Mouse (Mus musculus) lung, embryonic 14.5 days (tissue): ENCODE data around the gene Gm20388. TPM values are rescaled to one million over a fixed set of nuclear protein-coding genes. Genes with fewer than 3 reads are reported as not detected.
"Not testable (repeated sequence)": the region's sequence is repeated elsewhere in the genome, so short reads cannot be mapped to it uniquely, and the experiment has no call there.

Experiments used
- ATAC-seq: fragments of 200-750 bp; cut with Nextera tagmentation; 2 replicates; pipeline ENCODE4 v1.8.0; 2017; ENCODE audit warnings: mild to moderate bottlenecking, moderate TSS enrichment, moderate library complexity; ENCODE audit not compliant: insufficient read depth
- DNase-seq: peaks from one replicate; pipeline ENCODE4 v3.0.0-alpha.2; 2015
- H3K27ac ChIP-seq: fragments of 300-500 bp; sonication (generic); 2 replicates; pipeline ENCODE4 v1.5.1; 2014; ENCODE audit warnings: low read depth, mild to moderate bottlenecking, moderate library complexity
- H3K27me3 ChIP-seq: fragments of 300-500 bp; sonication (generic); 2 replicates; pipeline ENCODE4 v1.6.1; 2014; ENCODE audit warnings: low read length, control low read depth; ENCODE audit not compliant: insufficient read depth
- H3K36me3 ChIP-seq: fragments of 300-500 bp; sonication (generic); 2 replicates; pipeline ENCODE4 v1.6.1; 2014; ENCODE audit warnings: control low read depth; ENCODE audit not compliant: insufficient read depth
- H3K4me1 ChIP-seq: fragments of 300-500 bp; sonication (generic); 2 replicates; pipeline ENCODE4 v1.6.1; 2014; ENCODE audit warnings: antibody characterized with exemption, control low read depth; ENCODE audit not compliant: insufficient read depth
- H3K4me2 ChIP-seq: fragments of 300-500 bp; sonication (generic); 2 replicates; pipeline ENCODE4 v1.6.1; 2014; ENCODE audit warnings: mild to moderate bottlenecking
- H3K4me3 ChIP-seq: fragments of 300-500 bp; sonication (generic); 2 replicates; pipeline ENCODE4 v1.5.1; 2014; ENCODE audit warnings: low read depth, low read length
- H3K9ac ChIP-seq: fragments of 300-500 bp; sonication (generic); 2 replicates; pipeline ENCODE4 v1.6.1; 2014
- H3K9me3 ChIP-seq: fragments of 300-500 bp; sonication (generic); 2 replicates; pipeline ENCODE4 v1.6.1; 2016; ENCODE audit warnings: low read depth, low read length, control low read depth
- CTCF ChIP-seq: IDR thresholded peaks from 2 replicates; pipeline ENCODE4 v1.5.1; 2016; ENCODE audit warnings: antibody characterized with exemption, low read depth
- WGBS: fragments of 180-500 bp; shearing (Covaris S2); extraction: QIAGEN DNeasy Blood & Tissue Kit; methylation state at CpG from one replicate; pipeline ENCODE4 v1.1.7; 2014; 5-methylcytosine and 5-hydroxymethylcytosine counted together
- polyA plus RNA-seq: library from polyadenylated mRNA; unstranded; fragments of >200 nt; fragmentation: Nextera tagmentation; extraction: Ambion mirVana; gene quantifications from 2 replicates; pipeline ENCODE4 v1.2.1, GENCODE M21; 2014

The Gm20388 gene
- polyA plus RNA-seq, 1 experiment from 2014 or later: not detected

DNA sequence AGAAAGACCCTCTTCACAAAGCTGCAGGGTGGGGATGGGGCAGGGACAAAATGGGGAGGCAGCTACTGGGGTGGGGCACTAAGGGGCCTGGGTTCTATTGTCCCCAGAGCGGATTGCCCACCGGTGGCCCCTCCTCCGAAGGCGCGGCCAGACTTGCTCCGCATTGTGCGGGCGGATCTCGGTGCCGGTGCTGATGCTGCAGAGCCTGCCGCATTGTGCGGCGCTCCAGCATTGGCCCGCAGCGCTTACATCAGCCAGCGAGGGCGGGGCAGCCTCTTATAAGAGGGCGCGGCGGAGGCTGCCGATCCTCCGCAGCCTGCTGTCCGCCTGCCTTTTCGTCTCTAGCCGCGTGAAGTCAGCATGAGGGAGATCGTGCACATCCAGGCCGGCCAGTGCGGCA, 3500.6 kb downstream of the Gm20388 start, which contains the start of gene Tubb3:
Tubb3 (plus strand) TSS at position 179 of the 400 bp plus-strand sequence.
- Histone ChIP-seq H3K27ac (no peak within 1 kb of the TSS), H3K9me3 (no peaks in the 10 kb centered on the region), H3K9ac (no peak within 1 kb of the TSS), H3K27me3 (peaks cover 59% of the 10 kb centered on the region), H3K36me3 (no peaks in the 10 kb centered on the region), H3K4me3 (peak within 1 kb of the TSS; percentile 24), H3K4me2 (peak within 1 kb of the TSS; percentile 53), H3K4me1 (no peaks in the 10 kb centered on the region)
- peak; percentile 74 for DNase-seq
- under 1% methylated on average over 29 of the region's 29 CpGs for whole genome bisulfite sequencing
- ATAC-seq: peak; percentile 42; the same call in 1 of the 2 replicates
- no peak for TF ChIP-seq CTCF

DNA sequence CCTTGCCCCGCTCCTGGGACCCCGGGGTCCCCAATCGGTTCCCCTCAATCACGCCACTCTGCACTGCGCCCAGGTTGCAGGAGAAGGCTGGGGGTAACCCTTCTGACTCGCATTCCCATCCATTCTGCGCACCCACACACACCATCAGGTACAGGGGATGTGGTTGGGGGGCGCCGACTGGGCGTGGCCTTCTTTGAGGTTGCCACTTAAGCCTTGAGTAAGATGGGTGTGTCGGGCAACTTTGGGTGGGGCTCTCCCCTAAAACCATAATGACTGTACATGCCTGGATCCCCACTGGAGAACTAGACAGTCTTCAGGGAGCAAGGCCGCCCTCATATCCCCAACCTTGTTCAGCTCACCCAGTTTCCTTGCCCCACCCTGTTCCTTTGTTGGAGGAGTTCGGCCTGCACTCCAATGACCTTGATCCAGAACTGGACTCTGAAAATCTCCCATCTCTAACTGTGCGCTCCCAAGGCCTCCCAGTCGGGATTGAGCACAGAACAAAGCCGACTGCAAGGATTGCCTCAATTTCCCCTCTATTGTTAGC, 3501.2 kb downstream of the Gm20388 start:
- 9% methylated on average over 16 of the region's 16 CpGs for WGBS
- Histone ChIP-seq H3K27ac (no peak overlapping the region), H3K9ac (no peak overlapping the region), H3K4me1 (no peaks in the 10 kb centered on the region), H3K27me3 (peaks cover 59% of the 10 kb centered on the region), H3K4me2 (peak overlapping the region; percentile 53), H3K9me3 (no peaks in the 10 kb centered on the region), H3K36me3 (no peaks in the 10 kb centered on the region), H3K4me3 (peak overlapping the region; percentile 24)
- TF ChIP-seq CTCF: no peak
- DNase-seq: no peak
- peak; percentile 10; the same call in 1 of the 2 replicates for ATAC-seq

DNA sequence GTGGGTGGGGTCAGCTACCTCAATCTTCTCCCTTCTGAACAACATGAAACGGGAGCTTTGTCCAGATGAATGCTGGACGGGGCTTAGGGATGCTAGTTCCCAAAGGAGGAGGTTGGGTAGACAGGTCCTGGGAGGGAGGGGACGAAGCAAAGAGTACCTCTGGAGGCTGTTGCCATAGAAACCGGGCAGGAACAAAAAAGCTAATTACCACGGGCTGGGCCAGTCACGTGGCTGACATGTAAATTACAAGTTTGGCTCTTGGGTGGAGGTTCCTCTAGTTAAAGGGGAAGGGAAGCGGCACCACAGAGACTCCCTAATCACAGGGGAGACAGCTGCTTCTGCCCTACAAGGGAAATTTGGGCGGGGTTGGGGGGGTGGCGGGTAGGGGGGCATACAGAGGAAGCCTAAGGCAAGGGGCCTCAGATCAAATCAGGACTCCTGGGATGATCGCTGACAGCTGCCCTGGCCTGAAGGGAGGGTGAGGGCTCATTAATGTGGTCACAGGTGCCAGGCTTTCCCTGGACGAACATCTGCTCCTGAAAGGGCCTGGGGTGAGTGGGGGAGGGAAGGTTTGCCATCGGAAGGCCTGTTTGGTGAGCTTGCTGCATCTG, 3502.0 kb downstream of the Gm20388 start:
- Histone ChIP-seq H3K4me1 (no peaks in the 10 kb centered on the region), H3K4me3 (no peak overlapping the region), H3K9me3 (no peaks in the 10 kb centered on the region), H3K27me3 (peaks cover 59% of the 10 kb centered on the region), H3K4me2 (no peak overlapping the region), H3K27ac (no peak overlapping the region), H3K9ac (no peak overlapping the region), H3K36me3 (no peaks in the 10 kb centered on the region)
- no peak for DNase-seq
- 3% methylated on average over 12 of the region's 12 CpGs for WGBS
- TF ChIP-seq CTCF: no peak
- no peak for ATAC-seq

DNA sequence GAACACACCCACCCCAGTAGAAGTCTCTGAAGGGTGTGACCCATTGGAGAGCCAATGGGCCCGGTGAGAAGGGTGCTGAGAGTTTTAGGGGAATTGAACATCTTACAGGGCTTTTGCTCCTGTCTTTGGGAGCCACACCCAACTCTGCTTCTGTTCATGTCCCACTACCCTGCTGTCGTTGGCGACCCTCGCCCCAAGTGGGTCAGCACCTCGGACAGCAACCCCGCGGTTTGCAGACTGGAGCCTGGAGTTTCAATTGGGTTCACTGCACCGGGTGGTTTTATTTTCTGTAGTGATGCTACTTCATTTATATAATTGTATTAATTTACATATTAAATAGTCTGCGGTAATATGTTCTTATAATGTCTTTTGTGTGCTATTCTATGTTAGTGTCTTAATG, 3503.6 kb downstream of the Gm20388 start:
- Histone ChIP-seq H3K9ac (no peak overlapping the region), H3K4me2 (no peak overlapping the region), H3K36me3 (no peaks in the 10 kb centered on the region), H3K4me1 (no peaks in the 10 kb centered on the region), H3K4me3 (no peak overlapping the region), H3K27ac (no peak overlapping the region), H3K9me3 (no peaks in the 10 kb centered on the region), H3K27me3 (peaks cover 51% of the 10 kb centered on the region)
- DNase-seq (peak; percentile 61), ATAC-seq (no peak)
- TF ChIP-seq CTCF: no peak
- 8% methylated on average over 9 of the region's 9 CpGs for WGBS

DNA sequence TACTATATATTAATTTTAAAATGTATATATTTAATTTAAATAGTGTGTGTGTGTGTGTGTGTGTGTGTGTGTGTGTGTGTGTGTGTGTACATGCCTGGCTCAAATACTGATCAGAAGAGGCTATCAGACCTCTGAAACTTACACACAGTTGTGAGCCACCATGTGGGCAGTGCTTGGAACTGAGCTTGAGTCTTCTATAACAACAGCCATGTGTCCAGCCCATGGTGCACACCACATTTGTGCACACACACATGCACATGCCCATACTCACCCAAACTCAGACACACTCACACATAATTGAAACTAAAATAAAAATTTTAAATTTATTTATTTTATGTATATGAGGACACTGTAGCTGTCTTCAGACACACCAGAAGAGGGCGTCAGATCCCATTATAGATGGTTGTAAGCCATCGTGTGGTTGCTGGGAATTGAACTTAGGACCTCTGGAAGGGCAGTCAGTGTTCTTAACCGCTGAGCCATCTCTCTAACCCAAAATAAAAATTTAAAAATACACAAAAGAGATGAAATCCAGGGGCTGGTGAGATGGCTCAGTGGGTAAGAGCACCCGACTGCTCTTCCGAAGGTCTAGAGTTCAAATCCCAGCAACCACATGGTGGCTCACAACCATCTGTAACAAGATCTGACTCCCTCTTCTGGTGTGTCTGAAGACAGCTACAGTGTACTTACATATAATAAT, 3504.5 kb downstream of the Gm20388 start:
- ATAC-seq, H3K9me3 ChIP-seq, DNase-seq, H3K27ac ChIP-seq, H3K36me3 ChIP-seq, H3K4me2 ChIP-seq, H3K9ac ChIP-seq, H3K4me1 ChIP-seq, H3K4me3 ChIP-seq: not testable (repeated sequence)
- H3K27me3 ChIP-seq: peaks cover 42% of the 10 kb centered on the region
- 72% methylated on average over 5 of the region's 5 CpGs for WGBS

DNA sequence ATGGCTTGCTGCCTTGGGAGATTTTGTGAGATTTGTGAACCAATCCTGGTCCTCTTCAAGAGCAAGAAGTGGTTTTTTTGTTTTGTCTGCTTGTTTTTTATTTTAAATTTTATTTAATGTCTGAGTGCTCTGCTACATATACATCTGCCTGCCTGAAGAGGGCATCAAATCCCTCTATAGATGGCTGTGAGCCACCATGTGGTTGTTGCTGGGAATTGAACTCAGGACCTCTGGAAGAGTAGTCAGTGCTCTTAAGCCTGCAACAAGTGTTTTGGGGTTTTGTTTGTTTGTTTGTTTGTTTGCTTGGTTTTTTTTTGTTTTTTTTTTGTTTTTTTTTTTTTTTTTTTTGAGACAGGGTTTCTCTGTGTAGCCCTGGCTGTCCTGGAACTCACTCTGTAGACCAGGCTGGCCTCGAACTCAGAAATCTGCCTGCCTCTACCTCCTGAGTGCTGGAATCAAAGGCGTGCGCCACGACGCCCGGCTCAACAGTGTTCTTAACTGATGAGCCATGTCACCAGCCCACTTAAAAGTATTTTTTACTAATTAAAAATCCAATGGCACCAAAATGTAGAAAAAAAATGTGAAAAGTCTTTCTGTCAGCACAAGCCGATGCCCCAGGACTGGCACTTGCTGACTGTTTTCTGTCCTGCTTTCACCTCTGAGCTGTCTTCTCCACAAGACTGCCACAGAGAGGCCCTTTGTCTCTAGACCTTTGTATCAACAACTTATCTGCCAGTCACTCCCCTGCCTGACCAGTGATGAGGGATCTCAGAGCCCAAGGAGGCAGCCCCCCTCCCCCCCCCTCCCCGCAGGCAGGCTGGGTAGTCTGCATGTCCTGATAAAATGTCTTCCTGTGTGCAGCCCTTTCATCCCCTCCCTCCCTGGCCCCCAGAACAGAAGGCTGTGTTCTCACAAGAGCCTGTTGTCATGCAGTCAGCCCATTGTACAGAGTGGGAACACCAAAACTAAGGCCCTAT, 3505.6 kb downstream of the Gm20388 start:
- no peak for ATAC-seq
- WGBS: 76% methylated on average over 8 of the region's 8 CpGs
- peak; percentile 49 for DNase-seq
- Histone ChIP-seq H3K9ac (no peak overlapping the region), H3K4me1 (no peaks in the 10 kb centered on the region), H3K4me2 (no peak overlapping the region), H3K4me3 (no peak overlapping the region), H3K9me3 (no peaks in the 10 kb centered on the region), H3K36me3 (no peaks in the 10 kb centered on the region), H3K27ac (no peak overlapping the region), H3K27me3 (peaks cover 31% of the 10 kb centered on the region)
- peak; percentile 33 for TF ChIP-seq CTCF
